Comparison of ENCODE assay signal across 29 mouse cellular contexts in genomic region chr11:32333235-32333634, GRCm38 (mm10). TPM values are rescaled to one million over a fixed set of nuclear protein-coding genes. Genes with fewer than 3 reads are reported as not detected.
DNase-seq lines count a peak whose midpoint lies in the region; ATAC-seq and TF ChIP-seq lines count a peak whose summit lies in the region.
"Had no signal": no experiment of that assay in that cellular context is flagged by ENCODE, and none has a peak within 500 bp of the region (broad histone marks: within the 10 kb centered on the region; RNA-seq: fewer than 3 reads in every experiment).

No protein-coding gene starts in this region.

- DNase-seq in forebrain, postnatal 0 days = no peak
- DNase-seq in forebrain, embryonic 11.5 days (ENCODE audit: low spot score) = no peak
- DNase-seq in layer of hippocampus, adult 2 months (ENCODE audit: low spot score in 2 of 2) = peak in 1 of 2 experiments; percentile 46
- no peak for DNase-seq in layer of hippocampus, postnatal 36 days
- no peak for DNase-seq in c-Kit-positive CD71-positive TER-119-positive erythroid progenitor cells, embryonic 14.5 days (ENCODE audit: low spot score)
- DNase-seq: adrenal gland, adult 8-10 months; adrenal gland, postnatal 25 days; cerebellum, adult 11 months; cerebellum, adult 9-11 months; embryo, embryonic 11 days; gastrocnemius, postnatal 10 days; gastrocnemius, postnatal 36 days; heart, adult 11 months had no signal

- no peak overlapping the region for H3K9ac ChIP-seq in forebrain, postnatal 0 days
- no peak overlapping the region for H3K9ac ChIP-seq in forebrain, embryonic 11.5 days (ENCODE audit: low read length)
- H3K9ac ChIP-seq: embryonic facial prominence, embryonic 13.5 days; forebrain, embryonic 13.5 days; hindbrain, embryonic 14.5 days had no signal

- H3K36me3 ChIP-seq in forebrain, postnatal 0 days (ENCODE audit: insufficient read depth) = no peaks in the 10 kb centered on the region
- H3K36me3 ChIP-seq in forebrain, embryonic 11.5 days (ENCODE audit: control insufficient read depth, insufficient read depth, low read length) = no peaks in the 10 kb centered on the region
- H3K36me3 ChIP-seq: embryonic facial prominence, embryonic 10.5 days; embryonic facial prominence, embryonic 13.5 days had no signal

- H3K27ac ChIP-seq in forebrain, postnatal 0 days (ENCODE audit: low read depth, low read length) = no peak overlapping the region
- no peak overlapping the region for H3K27ac ChIP-seq in forebrain, embryonic 11.5 days (ENCODE audit: low read depth, low read length)
- H3K27ac ChIP-seq in layer of hippocampus, adult 2 months = peak overlapping the region; percentile 76; the same call in 1 of the 2 replicates
- H3K27ac ChIP-seq: embryonic facial prominence, embryonic 10.5 days; embryonic facial prominence, embryonic 13.5 days; forebrain, embryonic 13.5 days; hindbrain, embryonic 14.5 days; hindbrain, postnatal 0 days had no signal

- H3K4me3 ChIP-seq in forebrain, postnatal 0 days (ENCODE audit: low read depth, low read length) = no peak overlapping the region
- no peak overlapping the region for H3K4me3 ChIP-seq in forebrain, embryonic 11.5 days (ENCODE audit: low read depth, low read length)
- H3K4me3 ChIP-seq in layer of hippocampus, adult 2 months = no peak overlapping the region
- H3K4me3 ChIP-seq: embryonic facial prominence, embryonic 10.5 days; embryonic facial prominence, embryonic 13.5 days; erythroblast, embryonic 14.5 days; forebrain, embryonic 13.5 days had no signal

- TF ChIP-seq CTCF in forebrain, postnatal 0 days (IDR thresholded peaks at IDR 0.05; ENCODE audit: low read depth) = no peak
- TF ChIP-seq CTCF in layer of hippocampus, adult 2 months (conservative IDR thresholded peaks at IDR 0.05) = no peak

- peak; percentile 43 for ATAC-seq in forebrain, postnatal 0 days
- ATAC-seq in forebrain, embryonic 11.5 days (replicated peaks; ENCODE audit: low FRiP score) = no peak
- ATAC-seq in megakaryocyte progenitor cell, adult 5-6 weeks (replicated peaks; ENCODE audit: poor library complexity) = peak; percentile 55
- ATAC-seq: activated CD4-positive, CD25-positive, alpha-beta regulatory T cell, adult 4 months; forebrain, embryonic 13.5 days; forebrain, embryonic 16.5 days; hindbrain, postnatal 0 days; inflammation-experienced regulatory T-cells, adult 6 months; intestine, embryonic 16.5 days had no signal

- H3K4me1 ChIP-seq in forebrain, postnatal 0 days (ENCODE audit: insufficient read depth) = no peaks in the 10 kb centered on the region
- no peaks in the 10 kb centered on the region for H3K4me1 ChIP-seq in forebrain, embryonic 11.5 days (replicated peaks; ENCODE audit: control insufficient read depth, insufficient read depth, low read length)

- no peak overlapping the region for H3K4me2 ChIP-seq in forebrain, postnatal 0 days (ENCODE audit: low read depth)
- no peak overlapping the region for H3K4me2 ChIP-seq in forebrain, embryonic 11.5 days (ENCODE audit: low read depth, low read length, severe bottlenecking)
- H3K4me2 ChIP-seq: embryonic facial prominence, embryonic 13.5 days; forebrain, embryonic 13.5 days; heart, embryonic 11.5 days; hindbrain, embryonic 14.5 days had no signal

- H3K9me3 ChIP-seq in forebrain, postnatal 0 days (ENCODE audit: low read length) = no peaks in the 10 kb centered on the region
- no peaks in the 10 kb centered on the region for H3K9me3 ChIP-seq in forebrain, embryonic 11.5 days (ENCODE audit: control insufficient read depth, low read length)
- H3K9me3 ChIP-seq: embryonic facial prominence, embryonic 10.5 days; embryonic facial prominence, embryonic 13.5 days had no signal

- WGBS in forebrain, postnatal 0 days = 54% methylated on average over 2 of the region's 2 CpGs
- WGBS in forebrain, embryonic 11.5 days = 86% methylated on average over 2 of the region's 2 CpGs

- H3K27me3 ChIP-seq in forebrain, postnatal 0 days (ENCODE audit: insufficient read depth, low read length) = no peaks in the 10 kb centered on the region
- no peaks in the 10 kb centered on the region for H3K27me3 ChIP-seq in forebrain, embryonic 11.5 days (ENCODE audit: control insufficient read depth, insufficient read depth, low read length)
- H3K27me3 ChIP-seq: forebrain, embryonic 13.5 days had no signal

RNA-seq across cellular contexts. Expression of gene Sh3pxd2b, which starts 14.4 kb away (rescaled TPM):
- total RNA-seq in forebrain, postnatal 0 days (2014; rRNA removed) = 26.0 and 35.9 TPM in 2 replicates
- polyA plus RNA-seq in forebrain, postnatal 0 days (2015; fragmentation: Nextera tagmentation; extraction: Ambion mirVana) = 5.7 and 7.4 TPM in 2 replicates
- 27.7 and 28.4 TPM in 2 replicates for polyA plus RNA-seq in forebrain, embryonic 11.5 days (2014; fragmentation: Nextera tagmentation; extraction: Ambion mirVana)
- 10 to 100 TPM; 10.2 to 11.1 TPM for total RNA-seq in layer of hippocampus, adult 2 months (2021)
- 10 to 100 TPM; 10.5 to 12.6 TPM for total RNA-seq in layer of hippocampus, postnatal 36 days (2021)
- 6.1 and 7.2 TPM in 2 replicates for total RNA-seq in megakaryocyte progenitor cell, adult 5-6 weeks (2015)
- total RNA-seq in megakaryocyte progenitor cell, adult 5-6 weeks (2017) = 1.7 and 2.4 TPM in 2 replicates
- polyA plus RNA-seq: inflammation-experienced regulatory T-cells, adult 6 months had no signal

RNA-seq across cellular contexts. Expression of gene Hbq1a, which starts 33.4 kb away (rescaled TPM):
- total RNA-seq in forebrain, postnatal 0 days (2014; rRNA removed) = 1.3 and 1.6 TPM in 2 replicates
- polyA plus RNA-seq in forebrain, postnatal 0 days (2015; fragmentation: Nextera tagmentation; extraction: Ambion mirVana) = 2.3 and 2.6 TPM in 2 replicates
- not detected in 2 replicates for polyA plus RNA-seq in forebrain, embryonic 11.5 days (2014; fragmentation: Nextera tagmentation; extraction: Ambion mirVana)
- total RNA-seq in layer of hippocampus, adult 2 months (2021) = 1 to 10 TPM; 1.1 to 1.8 TPM
- 1 to 10 TPM in 1 of 2 experiments, not detected in 1; 1.4 TPM for total RNA-seq in layer of hippocampus, postnatal 36 days (2021)
- total RNA-seq in megakaryocyte progenitor cell, adult 5-6 weeks (2015) = not detected in 2 replicates
- not detected in 2 replicates for total RNA-seq in megakaryocyte progenitor cell, adult 5-6 weeks (2017)
- total RNA-seq: adrenal gland, postnatal 25 days; ES-E14; gastrocnemius, adult 18-20 months; gastrocnemius, postnatal 10 days; gastrocnemius, postnatal 36 days; hematopoietic stem cell, adult 5-6 weeks had no signal
- polyA plus RNA-seq: activated CD4-positive, CD25-positive, alpha-beta regulatory T cell, adult 4 months; embryonic facial prominence, embryonic 10.5 days; heart, postnatal 0 days; inflammation-experienced regulatory T-cells, adult 6 months had no signal

RNA-seq across cellular contexts. Expression of gene Hba-a2, which starts 36.9 kb away (rescaled TPM):
- 789 and 953 TPM in 2 replicates for total RNA-seq in forebrain, postnatal 0 days (2014; rRNA removed)
- 1,191 and 1,686 TPM in 2 replicates for polyA plus RNA-seq in forebrain, postnatal 0 days (2015; fragmentation: Nextera tagmentation; extraction: Ambion mirVana)
- polyA plus RNA-seq in forebrain, embryonic 11.5 days (2014; fragmentation: Nextera tagmentation; extraction: Ambion mirVana) = 5,773 and 5,896 TPM in 2 replicates
- total RNA-seq in layer of hippocampus, adult 2 months (2021) = 100 to 1,000 TPM; 253 to 450 TPM
- total RNA-seq in layer of hippocampus, postnatal 36 days (2021) = 100 to 1,000 TPM; 192 to 362 TPM
- 26.3 and 54.4 TPM in 2 replicates for total RNA-seq in megakaryocyte progenitor cell, adult 5-6 weeks (2015)
- total RNA-seq in megakaryocyte progenitor cell, adult 5-6 weeks (2017) = 25.3 and 31.4 TPM in 2 replicates

RNA-seq across cellular contexts. Expression of gene Hbq1b, which starts 46.5 kb away (rescaled TPM):
- total RNA-seq in forebrain, postnatal 0 days (2014; rRNA removed) = 0.71 and 1.8 TPM in 2 replicates
- polyA plus RNA-seq in forebrain, postnatal 0 days (2015; fragmentation: Nextera tagmentation; extraction: Ambion mirVana) = 3.5 and 5.5 TPM in 2 replicates
- polyA plus RNA-seq in forebrain, embryonic 11.5 days (2014; fragmentation: Nextera tagmentation; extraction: Ambion mirVana) = 5.8 and 6.3 TPM in 2 replicates
- total RNA-seq in layer of hippocampus, adult 2 months (2021) = 1 to 10 TPM; 1.0 to 1.7 TPM
- total RNA-seq in layer of hippocampus, postnatal 36 days (2021) = 1 to 10 TPM in 1 of 2 experiments, not detected in 1; 2.3 TPM
- total RNA-seq in megakaryocyte progenitor cell, adult 5-6 weeks (2015) = not detected in 2 replicates
- total RNA-seq in megakaryocyte progenitor cell, adult 5-6 weeks (2017) = not detected in 2 replicates
- total RNA-seq: adrenal gland, adult 8-10 months; gastrocnemius, adult 18-20 months; gastrocnemius, postnatal 36 days; hematopoietic stem cell, adult 5-6 weeks had no signal
- polyA plus RNA-seq: activated CD4-positive, CD25-positive, alpha-beta regulatory T cell, adult 4 months; inflammation-experienced regulatory T-cells, adult 6 months had no signal

RNA-seq across cellular contexts. Expression of gene Hba-a1, which starts 49.9 kb away (rescaled TPM):
- total RNA-seq in forebrain, postnatal 0 days (2014; rRNA removed) = 405 and 563 TPM in 2 replicates
- 490 and 723 TPM in 2 replicates for polyA plus RNA-seq in forebrain, postnatal 0 days (2015; fragmentation: Nextera tagmentation; extraction: Ambion mirVana)
- 3,025 and 3,069 TPM in 2 replicates for polyA plus RNA-seq in forebrain, embryonic 11.5 days (2014; fragmentation: Nextera tagmentation; extraction: Ambion mirVana)
- 100 to 1,000 TPM; 315 to 509 TPM for total RNA-seq in layer of hippocampus, adult 2 months (2021)
- total RNA-seq in layer of hippocampus, postnatal 36 days (2021) = 100 to 1,000 TPM; 243 to 385 TPM
- 14.0 and 28.9 TPM in 2 replicates for total RNA-seq in megakaryocyte progenitor cell, adult 5-6 weeks (2015)
- total RNA-seq in megakaryocyte progenitor cell, adult 5-6 weeks (2017) = 9.4 and 10.0 TPM in 2 replicates
- total RNA-seq: ES-E14 had no signal
